Mouse (Mus musculus) forebrain, embryonic 14.5 days (tissue): ENCODE measurements at regions not wholly inside any gene's neighbourhood (a gene's known extent, or its start where the extent isn't known, plus 50 kb on each side); places are given as distances from the start of the nearest gene placed in this dataset.

Source experiments
- ATAC-seq: fragments of 200-750 bp; cut with Nextera tagmentation; 2 replicates; pipeline ENCODE4 v1.8.0; 2017; ENCODE audit warnings: mild to moderate bottlenecking, moderate library complexity
- DNase-seq: peaks from one replicate; pipeline ENCODE4 v3.0.0-alpha.2; 2015; ENCODE audit warnings: low spot score
- H3K27ac ChIP-seq: fragments of 300-500 bp; sonication (generic); 2 replicates; pipeline ENCODE4 v1.5.1; 2014; ENCODE audit warnings: low read depth, mild to moderate bottlenecking, control low read depth, low read length, moderate library complexity
- H3K27me3 ChIP-seq: fragments of 300-500 bp; sonication (generic); replicated peaks from 2 replicates; pipeline ENCODE4 v1.6.1; 2014; ENCODE audit warnings: low read length, control low read depth, mixed read lengths; ENCODE audit not compliant: control insufficient read depth, insufficient read depth
- H3K36me3 ChIP-seq: fragments of 300-500 bp; sonication (generic); 2 replicates; pipeline ENCODE4 v1.6.1; 2014; ENCODE audit warnings: low read length, control low read depth; ENCODE audit not compliant: control insufficient read depth, insufficient read depth
- H3K4me1 ChIP-seq: fragments of 300-500 bp; sonication (generic); 2 replicates; pipeline ENCODE4 v1.6.1; 2014; ENCODE audit warnings: antibody characterized with exemption, low read length, control low read depth; ENCODE audit not compliant: control insufficient read depth, insufficient read depth
- H3K4me2 ChIP-seq: fragments of 300-500 bp; sonication (generic); 2 replicates; pipeline ENCODE4 v1.6.1; 2014; ENCODE audit warnings: mild to moderate bottlenecking, control low read depth, low read length
- H3K4me3 ChIP-seq: fragments of 300-500 bp; sonication (generic); 2 replicates; pipeline ENCODE4 v1.5.1; 2014; ENCODE audit warnings: low read depth, low read length, control low read depth
- H3K9ac ChIP-seq: fragments of 300-500 bp; sonication (generic); 2 replicates; pipeline ENCODE4 v1.6.1; 2014; ENCODE audit warnings: mild to moderate bottlenecking, low read length, control low read depth, moderate library complexity
- H3K9me3 ChIP-seq: fragments of 300-500 bp; sonication (generic); replicated peaks from 2 replicates; pipeline ENCODE4 v1.6.1; 2016; ENCODE audit warnings: low read length, control low read depth, mixed read lengths; ENCODE audit not compliant: control insufficient read depth
- WGBS: fragments of 180-500 bp; shearing (Covaris S2); extraction: QIAGEN DNeasy Blood & Tissue Kit; methylation state at CpG from one replicate; pipeline ENCODE4 v1.1.7; 2014; 5-methylcytosine and 5-hydroxymethylcytosine counted together

DNA sequence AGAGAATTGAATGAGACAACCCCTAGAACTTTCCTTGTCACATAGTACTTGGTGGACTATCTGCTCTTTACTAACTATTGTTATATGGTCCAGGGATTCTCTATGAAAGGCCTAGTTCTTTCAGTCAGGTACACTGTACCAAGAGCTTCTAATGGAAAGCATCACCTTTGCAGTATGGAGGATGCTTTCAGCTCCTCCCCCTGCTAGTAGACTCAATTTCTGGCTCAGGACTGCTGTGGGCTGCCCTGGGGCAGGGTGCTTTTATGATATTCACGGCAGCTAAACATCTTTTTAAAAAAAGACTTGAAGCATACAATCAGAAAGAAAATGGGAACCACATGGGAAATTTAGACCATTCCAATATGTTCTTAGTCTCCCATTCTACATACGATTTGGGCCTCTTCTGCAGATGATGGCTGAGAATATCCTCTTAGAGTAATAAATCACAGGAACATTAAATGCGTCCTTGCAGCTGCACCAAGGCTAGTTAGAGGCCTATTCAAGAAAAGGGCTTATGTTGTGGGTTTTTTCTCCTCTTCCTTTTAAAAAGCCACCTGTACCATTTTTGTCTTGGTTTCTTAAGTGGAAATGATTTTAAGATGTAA lies 61.7 kb upstream of the 6030498E09Rik start:
- no peaks in the 10 kb centered on the region for H3K36me3 ChIP-seq
- H3K4me1 ChIP-seq: no peaks in the 10 kb centered on the region
- 55% methylated on average over 3 of the region's 3 CpGs for WGBS
- no peak overlapping the region for H3K9ac ChIP-seq
- no peak for DNase-seq
- H3K27ac ChIP-seq: no peak overlapping the region
- H3K4me2 ChIP-seq: no peak overlapping the region
- H3K27me3 ChIP-seq: no peaks in the 10 kb centered on the region
- no peak for ATAC-seq
- H3K9me3 ChIP-seq: no peaks in the 10 kb centered on the region
- no peak overlapping the region for H3K4me3 ChIP-seq

DNA sequence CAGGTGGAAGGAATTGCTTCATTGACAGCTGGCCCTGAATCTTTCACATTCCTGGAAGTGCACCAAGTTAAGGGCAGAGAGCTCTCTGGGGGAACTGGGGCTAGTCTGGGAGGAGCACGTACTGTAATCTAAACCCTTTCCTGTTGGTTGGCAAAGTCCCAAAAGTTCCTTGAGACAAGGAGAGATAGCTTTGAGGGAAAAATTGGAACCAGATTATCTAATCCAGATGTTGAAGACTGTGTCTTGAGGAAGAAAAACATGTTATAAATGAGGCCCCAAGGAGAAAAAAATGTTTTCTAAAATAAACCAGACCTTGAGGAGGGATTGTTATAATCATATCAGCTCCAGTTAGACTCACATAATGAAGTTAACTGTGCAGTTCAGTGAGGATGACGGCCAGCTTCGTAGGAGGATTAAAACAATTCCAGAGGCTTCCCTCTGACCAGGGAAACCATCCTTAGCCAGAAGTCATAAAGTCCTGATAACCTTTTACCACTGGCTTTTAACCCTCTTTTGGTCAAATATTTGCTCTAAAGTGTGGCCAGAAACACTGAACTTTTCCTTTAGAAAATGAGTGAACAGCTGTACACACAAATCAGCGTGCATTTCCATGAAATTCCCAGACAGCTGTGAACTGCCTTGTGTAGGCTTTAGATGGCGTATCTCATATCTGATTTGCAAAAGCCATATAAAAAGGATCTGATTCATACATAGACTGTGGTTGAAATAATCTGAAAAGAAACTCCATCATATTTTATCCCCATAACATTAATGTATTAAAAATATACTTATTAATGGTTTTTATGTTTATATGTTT lies 60.8 kb upstream of the 6030498E09Rik start:
- 0 out of 2 replicates have a peak, but pooled peaks have one; percentile 37 for ATAC-seq
- Histone ChIP-seq H3K27me3 (no peaks in the 10 kb centered on the region), H3K27ac (no peak overlapping the region), H3K9ac (no peak overlapping the region), H3K9me3 (no peaks in the 10 kb centered on the region), H3K36me3 (no peaks in the 10 kb centered on the region), H3K4me1 (no peaks in the 10 kb centered on the region), H3K4me3 (no peak overlapping the region), H3K4me2 (no peak overlapping the region)
- DNase-seq: peak; percentile 39
- 67% methylated on average over 5 of the region's 5 CpGs for WGBS
